Mouse (Mus musculus): ENCODE measurements at regions not wholly inside any gene's neighbourhood (a gene's known extent, or its start where the extent isn't known, plus 50 kb on each side); places are given as distances from the start of the nearest gene placed in this dataset.

DNA sequence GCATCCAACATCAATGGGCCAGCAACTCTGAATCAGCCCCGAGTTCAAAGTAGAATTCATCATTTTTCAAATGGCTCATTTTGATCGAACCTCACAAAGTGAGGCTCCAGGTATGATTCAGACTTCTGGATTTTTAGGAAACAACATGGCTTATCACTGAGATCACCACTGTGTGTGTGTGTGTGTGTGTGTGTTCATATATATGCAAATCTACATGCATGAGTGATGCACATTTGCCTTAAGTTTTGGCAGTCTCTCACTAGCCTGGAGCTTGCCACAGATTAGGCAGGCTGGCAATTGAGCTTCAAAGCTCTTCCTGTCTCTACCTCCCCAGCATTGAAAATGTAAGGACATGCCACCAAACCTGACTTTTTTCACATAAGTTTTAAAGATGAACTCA is 195.1 kb upstream of the Mindy3 start:
- no peak for DNase-seq (ENCODE audit: low spot score in 2 of 2)

DNA sequence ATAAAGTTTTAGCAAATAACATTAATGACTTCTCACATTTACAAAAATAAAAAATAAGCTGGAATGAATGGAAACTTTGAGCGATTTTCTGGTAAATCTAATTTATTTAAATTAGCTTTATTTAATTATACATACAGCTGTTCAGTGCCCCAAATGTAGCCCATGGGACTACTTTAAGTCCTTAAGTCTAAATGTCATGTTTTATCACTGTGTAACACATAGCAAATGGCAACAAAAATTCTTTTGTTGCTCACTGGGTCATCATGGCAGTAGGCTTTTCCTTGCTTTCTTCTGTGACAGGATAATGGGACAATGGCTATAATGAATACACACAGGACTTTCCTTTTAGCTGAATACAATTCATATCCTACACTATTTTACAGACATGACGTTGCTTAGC is 194.6 kb upstream of the Mindy3 start:
- DNase-seq (ENCODE audit: low spot score in 2 of 2) = no peak

DNA sequence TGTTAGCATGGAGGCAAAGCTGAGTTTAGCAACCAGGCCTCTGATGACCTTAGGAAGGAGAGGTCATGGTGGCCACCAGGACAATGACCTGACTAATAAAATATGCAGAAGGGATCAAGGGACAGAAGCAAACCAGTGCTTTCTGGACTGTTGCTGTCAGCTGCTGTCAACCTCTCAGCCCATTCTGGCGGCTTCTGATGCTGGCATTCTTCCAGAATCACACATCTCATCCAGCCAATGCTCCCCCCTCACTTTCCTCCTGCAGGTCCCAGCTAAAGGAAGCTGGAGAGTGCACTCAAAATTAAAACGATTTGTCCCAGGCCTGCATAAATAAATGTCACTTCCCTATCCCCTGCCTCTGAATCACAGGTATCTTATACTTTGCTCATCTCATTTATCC is 163.3 kb upstream of the Mindy3 start:
- DNase-seq (ENCODE audit: low spot score in 2 of 2) = no peak

GRCm38 (mm10) chr2:12557736-12558135 is 138.5 kb upstream of the Mindy3 start:
- DNase-seq (ENCODE audit: low spot score in 2 of 2) = no peak

DNA sequence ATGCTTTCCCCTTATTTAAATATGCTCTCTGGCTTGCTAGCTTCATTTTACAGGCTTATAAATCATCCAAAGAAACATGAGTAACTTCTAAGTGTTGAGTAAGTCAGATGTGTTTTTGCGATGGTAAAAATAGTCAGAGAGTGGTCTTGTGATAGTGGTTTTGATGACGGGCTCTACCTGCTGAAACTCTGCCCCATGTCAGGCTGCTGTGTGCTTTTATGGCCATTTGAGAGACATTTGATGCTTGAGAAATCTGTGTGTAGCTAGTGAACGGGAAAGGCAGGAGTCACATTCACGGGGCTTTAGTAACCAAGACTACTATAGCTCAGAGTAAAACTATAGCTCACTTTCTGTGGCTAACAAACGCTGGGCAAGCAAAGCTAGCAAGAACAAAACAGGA is 103.1 kb upstream of the Mindy3 start:
- DNase-seq (ENCODE audit: low spot score in 2 of 2) = no peak

DNA sequence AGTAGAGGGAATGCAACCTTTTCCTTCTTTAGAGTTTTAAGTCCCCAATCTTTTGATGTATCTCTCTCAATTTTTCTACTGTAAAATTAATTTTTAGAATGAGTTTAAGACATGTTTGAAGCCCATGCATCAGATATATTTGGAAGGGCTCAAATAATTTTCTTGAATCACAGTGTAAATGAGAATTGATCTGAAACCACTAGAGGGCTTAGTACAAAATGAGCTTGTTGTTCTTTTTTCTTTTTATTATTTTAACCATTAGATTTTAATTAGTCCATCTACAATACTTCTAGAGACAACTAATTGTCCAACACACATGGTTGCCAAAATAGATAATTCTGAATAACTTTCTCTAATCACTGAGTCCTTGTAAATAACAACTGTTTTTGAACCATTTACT is 102.5 kb upstream of the Mindy3 start:
- DNase-seq (ENCODE audit: low spot score in 2 of 2) = no peak

- peak in 1 of 2 experiments; percentile 29 for DNase-seq (ENCODE audit: low spot score in 2 of 2)
Observed at GRCm38 (mm10) chr2:12492369-12492768, 73.1 kb upstream of the Mindy3 start.

- no peak for DNase-seq (ENCODE audit: low spot score in 2 of 2)
Observed at GRCm38 (mm10) chr2:12469440-12470339, 50.4 kb upstream of the Mindy3 start.
